Mouse (Mus musculus): ENCODE measurements around the gene Shisa7. TPM values are rescaled to one million over a fixed set of nuclear protein-coding genes. Genes with fewer than 3 reads are reported as not detected.
A peak's percentile ranks its signal among the peaks of the same experiment; 100 is the strongest.
"Not testable (repeated sequence)": the region's sequence is repeated elsewhere in the genome, so short reads cannot be mapped to it uniquely, and the experiment has no call there.

Gene Shisa7
- total RNA-seq, 2 experiments from 2014 or later = 104 to 111 TPM

GRCm38 (mm10) chr7:4811842-4812302 is 32.6 kb downstream of the Shisa7 start:
- intact Hi-C loops (cut with DNase I) = no loop called here
- DNase-seq (ENCODE audit: extremely low spot score in 1 of 2, low spot score in 2 of 2) = peak; percentile 35 to 71

GRCm38 (mm10) chr7:4811131-4811530 is 33.4 kb downstream of the Shisa7 start:
- DNase-seq (ENCODE audit: extremely low spot score in 1 of 2, low spot score in 2 of 2); intact Hi-C loops (cut with DNase I): not testable (repeated sequence)

- intact Hi-C loops (cut with DNase I) = no loop called here
- DNase-seq (ENCODE audit: extremely low spot score in 1 of 2, low spot score in 2 of 2) = no peak
Observed at GRCm38 (mm10) chr7:4806716-4807115, 37.8 kb downstream of the Shisa7 start.

GRCm38 (mm10) chr7:4802247-4802646 is 42.2 kb downstream of the Shisa7 start:
- no peak for DNase-seq (ENCODE audit: extremely low spot score in 1 of 2, low spot score in 2 of 2)
- intact Hi-C loops (cut with DNase I) = no loop called here

- intact Hi-C loops (cut with DNase I) = loop anchor here (5.0 kb wide), 1 partner anchor 239 kb away; no protein-coding TSS in a partner anchor
- peak in 1 of 2 experiments; percentile 13 for DNase-seq (ENCODE audit: extremely low spot score in 1 of 2, low spot score in 2 of 2)
Observed at GRCm38 (mm10) chr7:4795767-4796433, 48.6 kb downstream of the Shisa7 start.

- intact Hi-C loops (cut with DNase I) = loop anchor here (5.0 kb wide), 2 partner anchors 87 to 237 kb away; no protein-coding TSS in a partner anchor
- no peak for DNase-seq (ENCODE audit: extremely low spot score in 1 of 2, low spot score in 2 of 2)
Observed at GRCm38 (mm10) chr7:4794631-4795168, 49.8 kb downstream of the Shisa7 start.

- no peak for DNase-seq (ENCODE audit: extremely low spot score in 1 of 2, low spot score in 2 of 2)
- intact Hi-C loops (cut with DNase I) = loop anchor here (2.0 to 5.0 kb wide), 2 partner anchors 53 to 86 kb away; partner anchors contain the start of gene Kmt5c
Observed at GRCm38 (mm10) chr7:4793674-4794073, 50.8 kb downstream of the Shisa7 start.

GRCm38 (mm10) chr7:4793248-4793647 is 51.2 kb downstream of the Shisa7 start:
- DNase-seq (ENCODE audit: extremely low spot score in 1 of 2, low spot score in 2 of 2) = peak in 1 of 2 experiments; percentile 42
- intact Hi-C loops (cut with DNase I) = loop anchor here (2.0 to 5.0 kb wide), 2 partner anchors 52 to 86 kb away; partner anchors contain the start of gene Kmt5c

GRCm38 (mm10) chr7:4792278-4793212 is 52.0 kb downstream of the Shisa7 start, which contains the start of gene Rpl28:
TSS of gene Rpl28 (plus strand) at chr7:4792874.
- intact Hi-C loops (cut with DNase I) = loop anchor here (2.0 to 5.0 kb wide), 2 partner anchors 52 to 85 kb away; partner anchors contain the start of gene Kmt5c

GRCm38 (mm10) chr7:4789436-4789935 is 55.0 kb downstream of the Shisa7 start, which contains the start of gene Tmem238:
TSS of gene Tmem238 (minus strand) at chr7:4789656.
- DNase-seq (ENCODE audit: extremely low spot score in 1 of 2, low spot score in 2 of 2) = peak in 1 of 2 experiments; percentile 69
- intact Hi-C loops (cut with DNase I) = no loop called here

More at GRCm38 (mm10) chr7:4792278-4793212, 52.0 kb downstream of the Shisa7 start, which contains the start of gene Rpl28:
- DNase-seq (ENCODE audit: extremely low spot score in 1 of 2, low spot score in 2 of 2) = peak; percentile 95 to 97

- DNase-seq (ENCODE audit: extremely low spot score in 1 of 2, low spot score in 2 of 2) = peak; percentile 22 to 83
- intact Hi-C loops (cut with DNase I) = no loop called here
Observed at GRCm38 (mm10) chr7:4788499-4789435, 55.7 kb downstream of the Shisa7 start.

GRCm38 (mm10) chr7:4783667-4784268 is 60.7 kb downstream of the Shisa7 start:
- intact Hi-C loops (cut with DNase I) = no loop called here
- DNase-seq (ENCODE audit: extremely low spot score in 1 of 2, low spot score in 2 of 2) = peak in 1 of 2 experiments; percentile 55

- intact Hi-C loops (cut with DNase I) = no loop called here
- no peak for DNase-seq (ENCODE audit: extremely low spot score in 1 of 2, low spot score in 2 of 2)
Observed at GRCm38 (mm10) chr7:4782759-4783158, 61.7 kb downstream of the Shisa7 start, which contains the start of the genes Il11 and Tmem190. TSS of gene Il11 (minus strand) at chr7:4782859. TSS of gene Tmem190 (plus strand) at chr7:4782937.

GRCm38 (mm10) chr7:4782130-4782529 is 62.4 kb downstream of the Shisa7 start:
- no peak for DNase-seq (ENCODE audit: extremely low spot score in 1 of 2, low spot score in 2 of 2)
- intact Hi-C loops (cut with DNase I) = no loop called here

GRCm38 (mm10) chr7:4779921-4780320 is 64.6 kb downstream of the Shisa7 start:
- intact Hi-C loops (cut with DNase I) = no loop called here
- peak in 1 of 2 experiments; percentile 34 for DNase-seq (ENCODE audit: extremely low spot score in 1 of 2, low spot score in 2 of 2)

- intact Hi-C loops (cut with DNase I) = no loop called here
- no peak for DNase-seq (ENCODE audit: extremely low spot score in 1 of 2, low spot score in 2 of 2)
Observed at GRCm38 (mm10) chr7:4777851-4778637, 66.5 kb downstream of the Shisa7 start.
